Mouse (Mus musculus): ENCODE measurements at regions not wholly inside any gene's neighbourhood (a gene's known extent, or its start where the extent isn't known, plus 50 kb on each side); places are given as distances from the start of the nearest gene placed in this dataset.
A peak's percentile ranks its signal among the peaks of the same experiment; 100 is the strongest.

DNA sequence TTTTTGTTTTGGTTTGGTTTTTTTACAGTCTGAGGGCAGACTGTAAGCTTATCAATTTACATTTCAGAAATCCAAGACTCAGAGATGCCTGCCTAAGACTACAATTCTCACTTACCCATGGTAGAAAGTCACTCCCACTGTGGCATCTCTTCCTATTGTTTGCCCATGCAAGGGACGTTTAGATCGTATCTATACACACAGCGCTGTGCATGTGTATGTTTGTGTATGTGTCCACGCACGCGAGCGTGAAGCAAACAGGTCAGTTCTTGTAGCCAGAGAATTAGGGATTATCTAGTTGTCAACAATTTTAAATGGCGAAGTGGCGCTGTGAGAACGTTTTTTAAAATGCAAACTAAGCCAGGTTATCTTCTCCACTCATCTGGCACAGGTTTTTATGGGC lies 223.6 kb upstream of the Ankrd55 start:
- no peak for ATAC-seq (replicated peaks; ENCODE audit: poor library complexity)

DNA sequence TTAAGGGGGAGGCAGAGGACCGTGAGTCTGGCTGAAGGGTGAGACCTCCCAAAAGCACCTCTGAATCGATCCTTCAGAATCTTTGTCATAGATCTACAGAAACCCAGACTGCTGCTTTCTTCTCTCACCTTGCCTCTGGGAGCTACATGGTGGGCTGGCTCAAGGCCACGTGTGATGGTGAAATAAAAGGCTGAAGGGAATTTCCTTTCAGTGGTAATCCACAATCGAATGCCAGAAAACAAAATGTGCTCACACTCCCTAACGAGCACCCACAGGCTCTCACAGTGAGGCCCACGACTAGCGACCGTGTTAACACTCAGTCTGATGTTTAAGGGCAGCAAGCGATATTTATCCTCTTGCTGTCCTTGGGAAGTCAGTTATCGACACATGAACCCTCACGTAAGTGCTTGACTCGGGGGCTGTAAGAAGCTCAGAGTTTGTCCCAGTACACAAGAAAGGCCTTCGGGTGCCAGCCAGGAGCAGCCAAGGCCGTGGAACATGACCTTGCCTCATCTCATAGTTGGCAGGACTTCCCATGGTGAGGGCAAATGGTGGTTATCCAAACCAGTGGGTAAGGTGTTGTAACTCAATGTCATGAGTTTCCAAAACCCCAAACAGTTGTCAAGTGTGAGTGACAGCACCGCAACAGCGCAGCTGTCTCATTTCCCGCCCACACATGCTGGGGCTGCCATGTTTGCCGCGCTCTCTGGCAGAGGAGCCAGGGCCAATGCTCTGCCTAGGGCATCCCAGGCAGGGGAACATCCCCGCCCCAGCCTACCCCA lies 221.0 kb upstream of the Ankrd55 start:
- peak; percentile 66 for ATAC-seq (replicated peaks; ENCODE audit: poor library complexity)

DNA sequence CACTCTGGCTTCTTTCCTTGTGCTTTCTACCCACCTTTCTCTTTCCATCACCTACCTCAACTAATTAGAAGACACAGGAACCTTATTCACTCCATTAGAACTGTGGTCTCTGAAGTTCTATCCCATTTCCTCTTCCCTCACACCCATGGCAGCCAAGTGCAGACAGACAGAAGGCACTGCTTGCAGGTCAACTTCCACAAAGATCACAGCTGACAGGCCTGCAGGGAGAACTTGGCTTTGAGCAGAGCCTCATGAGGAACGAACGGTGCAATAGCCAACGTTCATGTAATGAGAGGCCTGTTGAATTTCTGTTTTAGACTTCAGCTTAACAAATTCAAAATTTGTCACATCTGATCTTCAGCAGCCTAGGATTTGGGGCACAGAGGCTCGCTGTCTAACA lies 217.5 kb upstream of the Ankrd55 start:
- no peak for ATAC-seq (replicated peaks; ENCODE audit: poor library complexity)

DNA sequence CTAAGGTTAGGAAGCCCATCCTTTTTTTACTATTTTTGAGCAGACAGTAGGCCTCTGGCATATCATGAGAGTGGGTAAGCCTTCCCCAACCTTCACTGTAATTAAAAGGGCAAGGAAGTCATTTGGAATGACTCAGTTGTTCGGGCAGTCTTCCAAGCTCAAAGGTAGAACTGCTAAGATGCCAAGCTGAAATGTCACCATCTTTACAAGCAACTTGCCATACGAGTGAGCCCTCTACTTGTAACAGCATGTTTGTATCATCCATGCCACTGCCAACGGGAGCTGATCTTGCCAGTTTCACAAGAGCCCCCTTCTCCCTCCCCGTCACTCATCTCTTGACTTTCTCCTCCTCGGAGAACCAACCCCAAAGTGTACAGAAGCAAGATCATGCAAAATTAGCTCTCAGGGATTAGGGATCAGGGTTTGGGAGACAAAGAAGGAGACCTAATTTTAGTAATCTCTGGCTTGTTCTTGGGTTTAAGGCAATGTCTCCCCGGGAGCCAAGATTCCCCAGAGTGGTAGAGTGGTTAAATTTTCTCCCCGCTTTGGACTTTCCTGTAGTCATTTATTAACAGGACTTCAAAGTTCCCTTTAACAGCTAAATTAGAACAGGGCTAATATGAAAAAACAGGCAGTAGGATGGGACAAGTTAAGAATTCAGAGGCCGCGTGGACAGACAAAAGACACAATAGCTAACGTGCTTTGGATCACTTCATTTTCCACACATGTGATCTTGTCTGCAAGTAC lies 216.9 kb upstream of the Ankrd55 start:
- ATAC-seq (replicated peaks; ENCODE audit: poor library complexity), result no peak

- no peak for ATAC-seq (replicated peaks; ENCODE audit: poor library complexity)
These were observed 216.3 kb upstream of the Ankrd55 start for GRCm38 (mm10) chr13:112071956-112072314.

DNA sequence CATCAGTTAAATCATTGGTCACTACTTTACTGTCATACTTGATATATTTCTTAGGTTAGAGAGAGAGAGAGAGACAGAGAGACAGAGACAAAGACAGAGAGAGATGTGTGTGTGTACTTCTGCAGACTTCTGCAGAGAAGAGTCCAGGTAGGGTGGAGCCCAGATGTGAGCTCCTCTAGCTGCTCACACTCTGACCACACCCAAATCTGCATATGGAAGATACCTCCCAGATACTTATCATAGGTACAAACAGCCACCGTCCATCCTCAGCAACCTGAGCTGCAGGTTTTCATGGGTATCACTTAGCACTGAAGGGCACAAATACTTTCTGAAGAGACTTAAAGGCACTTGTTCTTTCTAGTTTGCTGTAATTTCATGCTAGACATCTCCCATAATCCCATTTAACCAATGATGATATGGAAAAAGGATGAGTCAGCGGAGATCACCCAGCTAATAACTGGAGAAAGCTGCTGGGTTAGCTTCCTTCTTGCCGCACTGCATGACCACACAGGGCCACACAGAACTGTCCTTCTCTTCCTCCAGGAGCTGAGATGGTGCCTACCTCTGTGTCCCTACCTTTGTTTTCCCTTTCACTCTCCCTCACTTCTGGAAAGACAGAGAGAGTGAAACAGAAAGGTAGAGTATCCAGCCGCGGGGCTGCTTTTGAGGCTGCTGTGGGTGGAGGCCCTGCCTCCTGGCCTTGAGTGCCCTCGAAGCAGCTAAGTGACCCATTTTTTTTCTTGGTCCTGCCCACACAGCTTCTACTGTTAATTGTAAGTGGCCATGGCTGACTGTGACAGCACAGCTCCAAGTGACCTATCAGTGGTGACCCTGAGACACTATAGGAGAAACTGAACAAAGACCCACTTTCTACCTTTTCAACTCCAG lies 214.5 kb upstream of the Ankrd55 start:
- 0 out of 2 replicates have a peak, but pooled peaks have one; percentile 29 for ATAC-seq (replicated peaks; ENCODE audit: poor library complexity)

GRCm38 (mm10) chr13:112075847-112076479 lies 212.3 kb upstream of the Ankrd55 start:
- ATAC-seq (replicated peaks; ENCODE audit: poor library complexity), result no peak

GRCm38 (mm10) chr13:112078088-112078487 lies 210.2 kb upstream of the Ankrd55 start:
- ATAC-seq (replicated peaks; ENCODE audit: poor library complexity), result peak; percentile 72

GRCm38 (mm10) chr13:112081935-112082334 lies 206.3 kb upstream of the Ankrd55 start:
- no peak for ATAC-seq (replicated peaks; ENCODE audit: poor library complexity)

GRCm38 (mm10) chr13:112084484-112085278 lies 203.6 kb upstream of the Ankrd55 start:
- ATAC-seq (replicated peaks; ENCODE audit: poor library complexity), result peak; percentile 74

DNA sequence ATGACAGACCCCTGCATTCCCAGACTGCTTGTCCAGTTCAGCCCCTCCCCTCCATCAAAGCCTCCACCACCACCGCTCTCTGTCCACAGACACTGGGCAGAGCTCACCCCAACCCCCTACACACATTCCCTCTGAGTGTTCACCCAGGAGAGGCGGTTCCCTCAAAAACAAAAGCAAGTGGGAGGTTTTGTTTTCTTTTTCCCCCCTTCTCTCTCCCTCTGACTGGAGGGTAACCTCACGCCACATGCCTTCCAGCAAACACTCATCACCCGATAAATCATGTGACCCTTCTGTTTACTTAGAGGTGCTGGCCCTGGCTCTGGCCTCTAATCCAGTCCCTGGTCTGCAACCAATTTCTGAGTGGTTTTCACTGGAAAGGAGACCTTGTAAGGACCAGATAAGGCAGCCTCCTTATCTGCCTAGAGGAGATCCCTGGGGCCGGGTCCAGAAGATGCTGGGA lies 199.9 kb upstream of the Ankrd55 start:
- ATAC-seq (replicated peaks; ENCODE audit: poor library complexity), result no peak

DNA sequence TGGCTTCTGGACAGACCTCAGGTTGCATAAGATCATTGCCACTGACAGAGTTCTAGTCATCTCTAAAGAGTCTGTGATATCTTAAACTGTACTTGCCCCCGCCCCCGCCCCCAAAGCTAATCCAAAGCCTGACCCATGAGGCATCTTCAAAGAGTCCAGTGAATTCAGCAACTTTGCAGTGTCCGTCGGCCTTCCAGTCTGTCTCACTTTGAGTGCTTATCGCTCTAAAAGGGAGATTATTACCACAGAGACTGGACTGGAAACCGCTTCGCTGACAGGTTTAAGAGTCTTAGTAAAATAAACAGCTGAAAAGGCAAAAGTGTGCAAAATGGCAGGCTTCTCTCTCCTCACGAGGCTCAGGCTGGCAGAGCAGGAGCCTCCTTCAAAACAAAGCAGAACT lies 197.5 kb upstream of the Ankrd55 start:
- no peak for ATAC-seq (replicated peaks; ENCODE audit: poor library complexity)

DNA sequence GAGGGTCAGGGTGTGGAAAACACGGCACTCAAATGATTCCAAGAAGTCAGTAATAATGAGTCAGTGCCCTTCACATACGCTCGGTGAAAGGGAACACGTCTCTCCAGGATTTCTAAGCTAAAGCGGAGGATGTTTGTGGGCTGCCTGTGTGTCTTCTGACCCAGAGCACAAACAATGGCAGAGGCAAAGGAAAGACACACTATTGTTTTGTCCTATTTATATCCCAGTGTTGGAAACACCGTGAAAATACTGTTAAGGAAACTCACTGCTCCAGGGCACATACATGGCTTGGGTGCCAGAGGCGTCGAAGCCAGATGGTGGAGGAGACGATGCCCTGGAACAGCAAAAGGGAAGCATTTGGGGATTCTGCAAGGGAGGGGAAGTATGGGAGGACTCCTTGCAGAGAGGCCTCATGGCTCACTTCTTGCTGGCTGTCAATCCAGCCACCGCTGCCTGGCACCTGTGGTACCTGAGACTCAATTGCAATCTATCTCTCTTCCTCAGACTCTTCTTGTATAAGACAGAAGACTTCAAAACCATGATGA lies 192.6 kb upstream of the Ankrd55 start:
- ATAC-seq (replicated peaks; ENCODE audit: poor library complexity), result no peak

GRCm38 (mm10) chr13:112099953-112100591 lies 188.2 kb upstream of the Ankrd55 start:
- no peak for ATAC-seq (replicated peaks; ENCODE audit: poor library complexity)

DNA sequence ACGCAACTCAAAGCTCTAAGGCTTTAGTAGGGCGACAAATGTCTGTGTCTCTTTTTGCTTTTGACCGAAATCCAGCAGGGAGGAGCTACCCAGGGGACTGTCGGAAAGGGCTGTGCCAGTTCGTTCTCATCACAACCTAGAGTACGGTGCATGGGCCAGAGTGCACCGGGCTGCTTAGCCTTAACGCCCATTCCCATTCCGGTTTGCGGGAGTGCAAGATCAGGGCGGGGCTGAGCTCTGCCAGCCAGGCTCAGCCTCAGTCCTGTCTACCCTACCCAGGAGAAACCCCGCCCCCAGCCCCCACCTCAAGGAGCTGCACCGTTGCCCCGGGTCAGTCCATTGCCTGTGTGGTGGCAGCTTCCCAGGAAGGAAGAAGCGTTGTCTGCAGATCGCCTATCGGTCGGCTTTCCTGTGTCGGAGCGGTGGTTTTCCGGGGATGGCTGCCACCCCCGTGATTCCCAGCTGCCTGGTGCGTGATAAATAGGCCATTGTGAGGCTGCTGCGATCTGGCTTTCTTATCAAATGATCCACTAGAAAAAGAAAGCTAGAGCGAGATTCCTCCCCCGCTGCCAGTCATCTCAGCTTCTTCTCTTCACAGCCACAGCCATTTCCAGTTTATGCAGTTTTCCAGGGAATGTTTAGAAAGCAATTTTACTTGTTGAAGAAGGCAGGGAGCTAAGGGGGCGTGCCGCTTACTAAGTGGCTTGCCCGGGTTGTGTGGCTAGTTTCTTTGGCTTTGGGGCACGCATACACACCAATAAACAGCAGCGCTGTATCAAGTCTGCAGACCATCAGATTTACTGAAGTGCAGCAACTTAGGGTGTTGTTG lies 187.4 kb upstream of the Ankrd55 start:
- peak; percentile 65 for ATAC-seq (replicated peaks; ENCODE audit: poor library complexity)

- no peak for ATAC-seq (replicated peaks; ENCODE audit: poor library complexity)
These were observed 186.9 kb upstream of the Ankrd55 start for GRCm38 (mm10) chr13:112101421-112101756.

- ATAC-seq (replicated peaks; ENCODE audit: poor library complexity), result no peak
These were observed 182.3 kb upstream of the Ankrd55 start for GRCm38 (mm10) chr13:112105953-112106352.

- 0 out of 2 replicates have a peak, but pooled peaks have one; percentile 29 for ATAC-seq (replicated peaks; ENCODE audit: poor library complexity)
These were observed 173.5 kb upstream of the Ankrd55 start for GRCm38 (mm10) chr13:112114741-112115201.
